Comparison of ENCODE assay signal across 8 mouse cellular contexts in genomic region chr7:129592132-129592745, GRCm38 (mm10). TPM values are rescaled to one million over a fixed set of nuclear protein-coding genes. Genes with fewer than 3 reads are reported as not detected.
A peak's percentile ranks its signal among the peaks of the same experiment; 100 is the strongest.
DNase-seq lines count a peak whose midpoint lies in the region; ATAC-seq and TF ChIP-seq lines count a peak whose summit lies in the region.

No protein-coding gene starts in this region.

- WGBS in cerebellum, adult 2 months = 0% methylated on average over 13 of the region's 13 CpGs
- WGBS in thymus, adult 2 months = 6% methylated on average over 13 of the region's 13 CpGs
- 2% methylated on average over 13 of the region's 13 CpGs for WGBS in limb, embryonic 13.5 days

- no peaks in the 10 kb centered on the region for H3K27me3 ChIP-seq in cerebellum, adult 2 months (ENCODE audit: control insufficient read depth, insufficient read depth, low read length)
- no peaks in the 10 kb centered on the region for H3K27me3 ChIP-seq in thymus, adult 2 months (ENCODE audit: control insufficient read depth, insufficient read depth, low read length)
- H3K27me3 ChIP-seq in limb, embryonic 13.5 days = 0 out of 2 replicates have a peak, but pooled peaks cover 5% of the 10 kb centered on the region

- H3K9me3 ChIP-seq in limb, embryonic 13.5 days = no peaks in the 10 kb centered on the region

- H3K36me3 ChIP-seq in thymus, adult 2 months (ENCODE audit: control insufficient read depth, insufficient read depth, low read length) = no peaks in the 10 kb centered on the region
- H3K36me3 ChIP-seq in limb, embryonic 13.5 days = peaks cover 23% of the 10 kb centered on the region

- peak overlapping the region; percentile 90 for H3K9ac ChIP-seq in limb, embryonic 13.5 days

- ATAC-seq in cerebellum, adult (ENCODE audit: insufficient number of reproducible peaks, low FRiP score, low TSS enrichment) = no peak; the same call in 1 of the 2 replicates
- ATAC-seq in limb, embryonic 13.5 days (ENCODE audit: low FRiP score, low read depth) = no peak

- intact Hi-C loops in gastrocnemius, postnatal 14 days (cut with DNase I; ENCODE audit: low total_unique reads) = no loop called here

- H3K4me2 ChIP-seq in limb, embryonic 13.5 days (replicated peaks) = peak overlapping the region; percentile 74

- no peak for TF ChIP-seq CTCF in cerebellum, adult 2 months (IDR thresholded peaks at IDR 0.05; ENCODE audit: borderline replicate concordance, insufficient read depth, low read depth, low read length)
- TF ChIP-seq CTCF in thymus, adult 2 months (IDR thresholded peaks at IDR 0.05; ENCODE audit: borderline replicate concordance, control insufficient read depth, extremely low read depth, insufficient read depth, low read length, poor library complexity) = no peak

- H3K27ac ChIP-seq in cerebellum, adult 2 months (ENCODE audit: insufficient read depth, low read length) = peak overlapping the region; percentile 80
- peak overlapping the region; percentile 85 for H3K27ac ChIP-seq in thymus, adult 2 months (ENCODE audit: control insufficient read depth, insufficient read depth, low read length)
- H3K27ac ChIP-seq in limb, embryonic 13.5 days = peak overlapping the region; percentile 93

- no peak for DNase-seq in cerebellum, adult 2 months
- no peak for DNase-seq in thymus, adult 2 months
- no peak for DNase-seq in thymus, postnatal 10 days (ENCODE audit: low spot score in 2 of 2)
- DNase-seq in retina, embryonic 14.5 days (ENCODE audit: low spot score) = peak; percentile 18
- no peak for DNase-seq in cerebellum, adult 8-10 months
- DNase-seq in gastrocnemius, postnatal 14 days = no peak

- H3K4me1 ChIP-seq in cerebellum, adult 2 months (ENCODE audit: control insufficient read depth, insufficient read depth, low read length) = no peaks in the 10 kb centered on the region
- peaks cover 3% of the 10 kb centered on the region; the same call in 1 of the 2 replicates for H3K4me1 ChIP-seq in thymus, adult 2 months (replicated peaks; ENCODE audit: control insufficient read depth, insufficient read depth, low read length)
- H3K4me1 ChIP-seq in limb, embryonic 13.5 days = peaks cover 12% of the 10 kb centered on the region

- TF ChIP-seq POLR2A in cerebellum, adult 2 months (IDR thresholded peaks at IDR 0.05; ENCODE audit: borderline replicate concordance, insufficient read depth, low read length) = no peak; the same call in 1 of the 2 replicates
- no peak for TF ChIP-seq POLR2A in thymus, adult 2 months (IDR thresholded peaks at IDR 0.05; ENCODE audit: control insufficient read depth, extremely low read depth, insufficient read depth, low read length, poor library complexity)

- peak overlapping the region; percentile 86 for H3K4me3 ChIP-seq in cerebellum, adult 2 months (replicated peaks; ENCODE audit: insufficient read depth, low read depth, low read length)
- H3K4me3 ChIP-seq in thymus, adult 2 months (ENCODE audit: control insufficient read depth, insufficient read depth, low read length) = peak overlapping the region; percentile 85
- H3K4me3 ChIP-seq in limb, embryonic 13.5 days = peak overlapping the region; percentile 74

RNA-seq across cellular contexts. Expression of gene Wdr11, which starts 0.6 kb away (rescaled TPM):
- 32.8 and 34.9 TPM in 2 replicates for polyA plus RNA-seq in cerebellum, adult 2 months (2012; rRNA removed)
- polyA plus RNA-seq in thymus, adult 2 months (2012; rRNA removed) = 15.2 and 20.4 TPM in 2 replicates
- polyA plus RNA-seq in limb, embryonic 13.5 days (2015; fragmentation: Nextera tagmentation; extraction: Ambion mirVana) = 44.1 and 44.4 TPM in 2 replicates
- 10 to 100 TPM; 14.3 to 15.4 TPM for total RNA-seq in gastrocnemius, postnatal 14 days (2021)
